Mouse (Mus musculus) C2C12 (cell line): ENCODE measurements around the gene Sdk1.

Source experiments
- CTCF ChIP-seq: IDR thresholded peaks from one replicate; pipeline ENCODE4 v1.5.1; 2011; ENCODE audit not compliant: control insufficient read depth, insufficient read depth, insufficient read length
- MAX ChIP-seq: IDR thresholded peaks from one replicate; pipeline ENCODE4 v1.6.1; 2011; ENCODE audit warnings: mild to moderate bottlenecking, control low read depth
- USF1 ChIP-seq: IDR thresholded peaks from one replicate; pipeline ENCODE4 v1.6.1; 2011; ENCODE audit warnings: low read depth, mild to moderate bottlenecking, control low read depth, moderate library complexity

- TF ChIP-seq CTCF (no peak), MAX (no peak), USF1 (no peak)
These were observed 507.5 kb downstream of the Sdk1 start for GRCm38 (mm10) chr5:141748793-141749192.
